Mouse (Mus musculus) neural tube, embryonic 15.5 days (tissue): ENCODE data around the gene Dcun1d4. TPM values are rescaled to one million over a fixed set of nuclear protein-coding genes. Genes with fewer than 3 reads are reported as not detected.

Experiments used
- ATAC-seq: fragments of 200-750 bp; cut with Nextera tagmentation; 2 replicates; pipeline ENCODE4 v1.8.0; 2017; ENCODE audit warnings: mild to moderate bottlenecking, moderate TSS enrichment, moderate library complexity; ENCODE audit not compliant: low FRiP score
- H3K27ac ChIP-seq: fragments of 300-500 bp; sonication (generic); replicated peaks from 2 replicates; pipeline ENCODE4 v1.5.1; 2015; ENCODE audit warnings: mild to moderate bottlenecking, inconsistent platforms
- H3K27me3 ChIP-seq: fragments of 300-500 bp; sonication (generic); replicated peaks from 2 replicates; pipeline ENCODE4 v1.6.1; 2015; ENCODE audit warnings: inconsistent platforms
- H3K36me3 ChIP-seq: fragments of 300-500 bp; sonication (generic); 2 replicates; pipeline ENCODE4 v1.6.1; 2015; ENCODE audit warnings: inconsistent platforms
- H3K4me1 ChIP-seq: fragments of 300-500 bp; sonication (generic); 2 replicates; pipeline ENCODE4 v1.6.1; 2015; ENCODE audit warnings: inconsistent platforms
- H3K4me2 ChIP-seq: fragments of 300-500 bp; sonication (generic); 2 replicates; pipeline ENCODE4 v1.6.1; 2015; ENCODE audit warnings: inconsistent platforms, mild to moderate bottlenecking, moderate library complexity
- H3K4me3 ChIP-seq: fragments of 300-500 bp; sonication (generic); replicated peaks from 2 replicates; pipeline ENCODE4 v1.5.1; 2015; ENCODE audit warnings: mild to moderate bottlenecking, inconsistent platforms
- H3K9ac ChIP-seq: fragments of 300-500 bp; sonication (generic); replicated peaks from 2 replicates; pipeline ENCODE4 v1.6.1; 2015; ENCODE audit warnings: mild to moderate bottlenecking, inconsistent platforms
- H3K9me3 ChIP-seq: fragments of 300-500 bp; sonication (generic); replicated peaks from 2 replicates; pipeline ENCODE4 v1.6.1; 2016; ENCODE audit warnings: inconsistent platforms
- WGBS: fragments of 180-500 bp; shearing (Covaris S2); methylation state at CpG from one replicate; pipeline ENCODE4 v1.1.7; 2015; ENCODE audit warnings: mixed read lengths; 5-methylcytosine and 5-hydroxymethylcytosine counted together
- polyA plus RNA-seq: library from polyadenylated mRNA; unstranded; fragments of >200 nt; fragmentation: Nextera tagmentation; extraction: Ambion mirVana; gene quantifications from 2 replicates; pipeline ENCODE4 v1.2.1, GENCODE M21; 2015

Gene Dcun1d4
- polyA plus RNA-seq, 1 experiment from 2014 or later: 50.1 TPM

DNA sequence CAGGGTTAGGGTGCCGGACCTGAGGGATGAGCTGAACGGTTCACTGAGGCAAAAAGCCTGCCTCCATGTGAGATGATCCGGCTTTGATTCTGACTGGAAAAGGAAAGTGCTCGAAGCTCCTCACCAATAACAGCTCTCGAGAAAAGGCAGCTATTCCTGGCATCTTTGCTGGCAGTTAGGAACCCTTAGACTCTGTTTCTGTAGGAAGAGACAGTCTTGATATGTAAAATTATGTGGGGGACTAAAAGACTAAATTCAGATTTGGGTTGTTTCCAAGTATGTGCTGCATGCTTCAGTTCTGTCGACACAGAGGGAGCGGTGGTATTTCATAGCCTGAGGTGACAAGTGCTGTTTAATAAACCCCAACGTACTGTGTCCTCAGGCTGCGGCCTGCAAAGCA lies 52.1 kb downstream of the Dcun1d4 start:
- Histone ChIP-seq H3K9ac (no peak overlapping the region), H3K27me3 (no peaks in the 10 kb centered on the region), H3K9me3 (no peaks in the 10 kb centered on the region), H3K4me1 (no peaks in the 10 kb centered on the region), H3K4me2 (no peak overlapping the region), H3K36me3 (peaks cover 39% of the 10 kb centered on the region), H3K27ac (no peak overlapping the region), H3K4me3 (no peak overlapping the region)
- ATAC-seq: no peak
- 83% methylated on average over 9 of the region's 9 CpGs for WGBS

DNA sequence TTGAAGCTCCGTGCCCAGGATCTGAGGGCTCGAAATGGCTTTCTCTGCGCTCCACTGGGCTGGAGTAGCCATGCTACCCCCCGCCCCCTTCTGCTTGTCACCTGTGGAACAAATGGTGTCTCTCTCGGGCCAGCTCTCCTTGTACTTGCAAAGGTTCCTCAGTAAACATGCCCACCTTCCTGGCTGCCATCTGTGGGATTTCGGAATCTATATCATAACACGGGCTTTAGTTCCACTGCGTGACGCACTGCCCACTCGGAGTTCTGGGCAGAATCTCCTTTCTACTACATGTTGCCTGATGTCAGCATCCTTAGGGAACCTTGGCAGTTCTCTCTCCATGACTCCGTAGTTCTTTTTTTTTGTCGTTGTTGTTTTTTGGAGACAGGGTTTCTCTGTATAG lies 56.9 kb downstream of the Dcun1d4 start:
- Histone ChIP-seq H3K36me3 (peaks cover 24% of the 10 kb centered on the region), H3K4me3 (no peak overlapping the region), H3K9me3 (no peaks in the 10 kb centered on the region), H3K27ac (no peak overlapping the region), H3K9ac (no peak overlapping the region), H3K4me1 (peaks cover 4% of the 10 kb centered on the region; the same call in 1 of the 2 replicates), H3K27me3 (no peaks in the 10 kb centered on the region), H3K4me2 (no peak overlapping the region)
- 94% methylated on average over 12 of the region's 12 CpGs for WGBS
- ATAC-seq: no peak

DNA sequence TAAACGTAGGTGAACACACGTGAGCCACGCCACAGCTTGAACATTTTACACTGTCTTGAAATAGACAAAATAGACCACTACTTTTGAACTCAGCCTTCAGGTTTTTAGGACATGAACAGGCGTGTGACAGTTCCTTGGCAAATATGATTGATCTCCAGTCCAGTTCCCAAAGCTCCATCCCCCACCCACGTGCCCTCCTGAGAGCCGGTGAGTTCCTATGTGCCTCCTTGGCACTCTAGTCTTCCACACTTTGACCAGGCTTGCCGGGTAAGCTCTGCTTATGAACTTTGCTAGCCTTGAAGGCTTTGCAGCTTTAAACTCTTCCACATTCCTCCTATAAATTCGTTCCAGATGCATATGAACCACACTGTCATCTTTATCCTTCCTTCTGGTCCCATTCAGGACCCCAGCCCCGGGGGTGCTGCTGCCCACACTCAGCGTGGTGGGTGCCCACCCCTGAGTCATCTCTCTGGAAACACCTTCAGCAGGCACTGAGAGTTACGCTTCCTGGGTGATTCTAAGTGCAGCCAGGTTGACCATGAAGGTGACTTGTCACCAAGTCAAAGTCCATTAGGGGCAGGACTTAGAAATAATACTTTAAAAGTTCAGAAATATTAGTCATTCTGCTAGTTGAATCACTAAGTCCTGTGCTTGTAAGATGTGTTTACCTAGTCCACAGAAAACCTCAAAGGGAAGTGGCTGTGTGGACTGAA lies 57.9 kb downstream of the Dcun1d4 start:
- Histone ChIP-seq H3K9me3 (no peaks in the 10 kb centered on the region), H3K4me3 (no peak overlapping the region), H3K27me3 (no peaks in the 10 kb centered on the region), H3K9ac (no peak overlapping the region), H3K4me2 (no peak overlapping the region), H3K27ac (no peak overlapping the region), H3K36me3 (peaks cover 18% of the 10 kb centered on the region), H3K4me1 (peaks cover 4% of the 10 kb centered on the region; the same call in 1 of the 2 replicates)
- ATAC-seq: no peak
- 94% methylated on average over 11 of the region's 11 CpGs for WGBS

DNA sequence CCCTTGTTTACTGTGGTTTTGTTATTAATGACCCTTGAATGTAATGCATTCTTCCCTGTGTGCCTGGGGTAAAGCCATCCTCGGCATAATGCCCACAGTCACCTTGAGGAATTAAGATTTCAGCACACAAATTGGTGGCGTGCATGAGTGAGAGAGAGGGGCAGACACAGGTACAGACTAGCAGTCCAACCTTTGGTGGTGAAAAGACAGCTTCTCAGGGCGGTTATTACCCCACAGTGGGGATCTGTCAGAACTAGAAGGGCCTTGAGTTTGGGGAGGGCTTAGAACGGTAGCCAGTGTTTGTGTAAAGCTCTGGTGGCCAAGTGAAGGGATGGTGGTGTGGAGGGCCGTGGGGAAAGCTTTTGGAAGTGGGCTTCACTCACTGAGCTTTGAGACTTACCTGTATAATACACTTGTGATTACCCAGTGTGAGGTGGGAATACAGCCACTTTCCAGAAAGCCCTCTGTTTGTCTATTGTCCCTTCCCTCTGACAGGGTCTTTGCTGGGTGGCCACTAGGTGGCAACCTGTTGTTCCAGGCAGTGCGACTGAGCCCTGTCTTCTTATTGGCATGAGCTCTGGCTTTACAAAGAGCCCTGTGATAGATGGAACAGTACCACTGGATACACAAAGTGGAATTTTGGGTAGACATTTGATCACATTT lies 59.2 kb downstream of the Dcun1d4 start:
- peak; percentile 86 for ATAC-seq
- Histone ChIP-seq H3K9ac (no peak overlapping the region), H3K9me3 (no peaks in the 10 kb centered on the region), H3K4me1 (peaks cover 4% of the 10 kb centered on the region; the same call in 1 of the 2 replicates), H3K27me3 (no peaks in the 10 kb centered on the region), H3K36me3 (peaks cover 14% of the 10 kb centered on the region), H3K4me3 (no peak overlapping the region), H3K27ac (no peak overlapping the region), H3K4me2 (no peak overlapping the region)
- WGBS: 55% methylated on average over 6 of the region's 6 CpGs

DNA sequence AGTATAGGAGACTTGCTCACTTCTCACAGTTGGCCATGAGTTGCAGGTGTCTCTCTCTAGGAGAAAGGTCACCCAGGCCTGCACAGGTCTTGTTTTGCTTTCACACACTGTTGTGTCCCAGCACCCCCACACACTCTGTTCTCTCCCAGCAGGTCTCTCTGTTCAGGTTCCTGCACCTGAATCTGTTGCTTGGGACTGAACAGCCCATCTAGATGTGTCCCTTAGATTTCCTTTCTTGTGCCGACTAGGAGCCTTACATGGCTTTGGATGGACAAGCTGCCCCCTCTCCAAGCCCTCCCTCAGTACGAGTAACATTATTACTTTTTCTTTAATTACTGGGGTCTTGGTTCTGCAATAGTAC lies 59.7 kb downstream of the Dcun1d4 start:
- WGBS: 87% methylated on average over 2 of the region's 2 CpGs
- no peaks in the 10 kb centered on the region for H3K27me3 ChIP-seq
- H3K27ac ChIP-seq: no peak overlapping the region
- H3K36me3 ChIP-seq: peaks cover 19% of the 10 kb centered on the region
- H3K9ac ChIP-seq: no peak overlapping the region
- H3K4me1 ChIP-seq: peaks cover 4% of the 10 kb centered on the region; the same call in 1 of the 2 replicates
- peak; percentile 15 for ATAC-seq
- no peak overlapping the region for H3K4me2 ChIP-seq
- H3K4me3 ChIP-seq: no peak overlapping the region
- no peaks in the 10 kb centered on the region for H3K9me3 ChIP-seq

- Histone ChIP-seq H3K27ac (no peak overlapping the region), H3K36me3 (peaks cover 17% of the 10 kb centered on the region; the same call in 1 of the 2 replicates), H3K4me1 (peaks cover 4% of the 10 kb centered on the region; the same call in 1 of the 2 replicates), H3K4me3 (no peak overlapping the region), H3K9ac (no peak overlapping the region), H3K4me2 (no peak overlapping the region), H3K9me3 (no peaks in the 10 kb centered on the region), H3K27me3 (no peaks in the 10 kb centered on the region)
- ATAC-seq: no peak
- WGBS: 62% methylated on average over 10 of the region's 10 CpGs
Measured at GRCm38 (mm10) chr5:73544111-73544753, 63.4 kb downstream of the Dcun1d4 start.

GRCm38 (mm10) chr5:73545641-73546040 lies 64.8 kb downstream of the Dcun1d4 start:
- Histone ChIP-seq H3K4me2 (no peak overlapping the region), H3K36me3 (peaks cover 17% of the 10 kb centered on the region; the same call in 1 of the 2 replicates), H3K9ac (no peak overlapping the region), H3K9me3 (no peaks in the 10 kb centered on the region), H3K4me3 (no peak overlapping the region), H3K27ac (no peak overlapping the region), H3K27me3 (no peaks in the 10 kb centered on the region), H3K4me1 (no peaks in the 10 kb centered on the region)
- no peak for ATAC-seq
- 77% methylated on average over 6 of the region's 6 CpGs for WGBS

GRCm38 (mm10) chr5:73547252-73547651 lies 66.5 kb downstream of the Dcun1d4 start:
- H3K36me3 ChIP-seq: peaks cover 12% of the 10 kb centered on the region; the same call in 1 of the 2 replicates
- H3K4me2 ChIP-seq: no peak overlapping the region
- no peaks in the 10 kb centered on the region for H3K27me3 ChIP-seq
- H3K4me1 ChIP-seq: no peaks in the 10 kb centered on the region
- H3K9ac ChIP-seq: no peak overlapping the region
- no peaks in the 10 kb centered on the region for H3K9me3 ChIP-seq
- no peak overlapping the region for H3K27ac ChIP-seq
- ATAC-seq: no peak
- 89% methylated on average over 7 of the region's 7 CpGs for WGBS
- no peak overlapping the region for H3K4me3 ChIP-seq

DNA sequence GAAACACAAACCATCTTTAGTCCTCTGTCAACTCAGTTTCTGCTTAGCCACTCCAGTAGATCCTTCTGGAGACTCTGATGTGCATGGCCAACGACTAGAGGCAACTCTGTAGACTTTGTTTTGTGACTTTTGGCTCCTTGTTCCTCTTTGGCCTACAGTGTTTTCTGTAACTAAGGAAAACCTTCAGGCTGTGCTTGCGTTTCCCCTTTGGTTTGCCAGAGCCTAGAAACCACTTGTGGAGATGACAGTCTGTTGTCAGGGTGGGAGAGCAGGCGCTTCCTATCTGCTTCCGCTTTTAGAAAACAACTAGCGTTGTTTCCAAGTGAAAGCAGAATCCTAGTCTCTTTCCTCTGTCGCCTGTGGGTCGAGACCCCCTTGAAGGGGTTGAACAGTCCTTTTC lies 67.4 kb downstream of the Dcun1d4 start:
- H3K4me3 ChIP-seq: no peak overlapping the region
- WGBS: 91% methylated on average over 7 of the region's 7 CpGs

DNA sequence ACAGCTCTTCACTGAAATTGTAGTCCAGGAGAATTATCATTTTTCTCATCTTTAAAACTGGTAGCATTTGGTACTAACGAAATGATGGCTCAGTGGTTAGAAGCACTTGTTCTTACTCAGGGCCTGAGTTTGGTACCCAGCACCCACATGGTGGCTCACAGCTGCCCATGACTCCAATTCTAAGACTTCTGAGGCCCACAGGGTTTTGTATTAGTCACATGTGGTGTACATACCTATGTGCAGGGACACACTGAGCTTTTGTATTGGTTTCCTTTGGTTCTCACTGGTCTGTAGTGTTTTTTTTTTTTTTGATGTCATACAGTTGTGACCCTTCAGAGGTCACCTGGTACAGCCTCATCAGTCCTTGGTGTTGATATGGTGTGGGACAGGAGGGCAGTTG lies 68.0 kb downstream of the Dcun1d4 start:
- H3K9me3 ChIP-seq: no peaks in the 10 kb centered on the region
- no peaks in the 10 kb centered on the region for H3K4me1 ChIP-seq
- no peak overlapping the region for H3K4me3 ChIP-seq
- H3K27me3 ChIP-seq: no peaks in the 10 kb centered on the region
- peaks cover 20% of the 10 kb centered on the region for H3K36me3 ChIP-seq
- WGBS: 100% methylated on average over 1 of the region's 1 CpGs
- no peak overlapping the region for H3K4me2 ChIP-seq
- no peak overlapping the region for H3K27ac ChIP-seq
- ATAC-seq: no peak
- no peak overlapping the region for H3K9ac ChIP-seq

More for the DNA sequence above, 67.4 kb downstream of the Dcun1d4 start:
- H3K36me3 ChIP-seq: peaks cover 14% of the 10 kb centered on the region
- no peaks in the 10 kb centered on the region for H3K4me1 ChIP-seq
- no peaks in the 10 kb centered on the region for H3K9me3 ChIP-seq
- no peaks in the 10 kb centered on the region for H3K27me3 ChIP-seq
- no peak overlapping the region for H3K9ac ChIP-seq
- no peak overlapping the region for H3K27ac ChIP-seq
- H3K4me2 ChIP-seq: no peak overlapping the region
- ATAC-seq: no peak

GRCm38 (mm10) chr5:73551836-73552235 lies 71.0 kb downstream of the Dcun1d4 start:
- Histone ChIP-seq H3K4me2 (no peak overlapping the region), H3K4me3 (no peak overlapping the region), H3K36me3 (peaks cover 9% of the 10 kb centered on the region), H3K9me3 (no peaks in the 10 kb centered on the region), H3K4me1 (peaks cover 4% of the 10 kb centered on the region; the same call in 1 of the 2 replicates), H3K27me3 (no peaks in the 10 kb centered on the region), H3K27ac (no peak overlapping the region), H3K9ac (no peak overlapping the region)
- 85% methylated on average over 5 of the region's 5 CpGs for WGBS
- ATAC-seq: no peak

- no peak for ATAC-seq
- Histone ChIP-seq H3K27ac (no peak overlapping the region), H3K9ac (no peak overlapping the region), H3K27me3 (no peaks in the 10 kb centered on the region), H3K36me3 (peaks cover 16% of the 10 kb centered on the region), H3K4me3 (no peak overlapping the region), H3K4me1 (peaks cover 4% of the 10 kb centered on the region; the same call in 1 of the 2 replicates), H3K9me3 (no peaks in the 10 kb centered on the region), H3K4me2 (no peak overlapping the region)
- WGBS: 79% methylated on average over 11 of the region's 11 CpGs
Measured at GRCm38 (mm10) chr5:73553903-73554302, 73.1 kb downstream of the Dcun1d4 start.
